Mouse (Mus musculus) c-Kit-positive CD71-positive TER-119-negative erythroid progenitor cells, embryonic 14.5 days (primary cell): ENCODE data around the gene Srgap2.

Experiments
- DNase-seq: peaks from one replicate; pipeline ENCODE4 v3.0.0-alpha.2; 2013; ENCODE audit warnings: low read depth

Gene Srgap2

DNA sequence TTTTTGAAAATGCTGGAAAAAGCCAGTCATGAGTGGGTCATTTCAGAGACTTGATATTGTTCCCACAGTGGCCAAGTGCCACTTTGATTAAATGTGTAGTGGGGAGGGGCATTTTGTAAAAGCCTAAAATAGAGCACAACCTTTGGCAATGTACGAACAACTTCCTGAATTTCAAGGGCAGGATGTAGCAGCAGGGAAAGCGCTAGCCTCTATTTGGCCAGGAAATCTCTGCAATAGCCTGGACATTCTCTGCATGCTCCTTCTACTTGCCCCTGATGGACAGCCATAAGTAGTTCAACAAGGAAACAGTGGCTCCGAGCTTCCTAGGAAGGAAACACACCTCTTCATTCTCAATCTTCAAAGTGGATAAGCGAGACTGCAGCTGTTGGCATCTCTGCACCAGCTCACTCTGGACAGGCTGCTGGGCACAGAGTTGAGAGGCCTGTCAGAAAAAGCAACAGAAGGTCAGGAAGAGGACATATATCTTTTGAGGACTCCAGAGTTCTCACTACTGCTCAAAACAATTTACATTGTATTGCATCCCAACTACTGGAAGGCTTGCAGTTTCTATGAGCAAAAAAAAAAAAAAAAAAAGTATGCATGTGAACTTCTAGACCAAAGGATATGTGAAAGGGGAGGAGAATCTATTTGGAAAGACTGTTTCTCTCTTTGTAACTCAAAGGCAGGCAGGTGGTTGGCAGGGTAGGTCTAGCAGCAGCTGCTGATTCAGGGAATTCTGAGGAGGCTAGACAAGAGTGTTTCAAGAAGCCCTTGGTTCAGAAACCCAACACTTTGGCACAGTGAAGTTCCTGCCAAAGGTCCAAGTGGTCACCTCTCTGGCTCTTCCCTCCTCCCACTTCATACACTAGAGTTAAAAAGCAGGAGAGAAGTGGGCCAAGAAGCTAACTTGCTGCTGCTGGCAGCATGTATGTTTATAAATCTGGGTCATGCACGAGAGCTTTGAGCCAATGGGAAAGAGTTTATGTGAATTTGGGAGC, 181.4 kb downstream of the Srgap2 start:
- no peak for DNase-seq

DNA sequence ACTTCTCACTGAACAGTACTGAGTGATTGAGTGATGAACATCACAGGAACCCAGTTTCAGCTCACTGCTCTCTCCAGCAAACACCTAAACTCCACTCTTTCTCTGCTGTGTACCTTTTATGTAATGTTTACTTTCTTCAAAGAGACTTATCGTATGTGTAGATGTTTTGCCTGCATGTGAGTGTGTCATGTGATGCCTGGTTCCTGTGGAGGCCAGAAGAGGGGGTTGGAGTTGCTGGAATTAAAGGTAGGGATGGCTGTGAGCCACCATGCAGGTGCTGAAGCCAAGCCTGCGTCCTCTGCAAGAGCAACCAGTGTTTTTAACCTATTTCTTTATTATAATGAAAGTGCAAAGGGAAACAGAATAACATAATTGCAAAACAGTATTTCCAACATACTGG, 182.5 kb downstream of the Srgap2 start:
- DNase-seq: no peak

DNA sequence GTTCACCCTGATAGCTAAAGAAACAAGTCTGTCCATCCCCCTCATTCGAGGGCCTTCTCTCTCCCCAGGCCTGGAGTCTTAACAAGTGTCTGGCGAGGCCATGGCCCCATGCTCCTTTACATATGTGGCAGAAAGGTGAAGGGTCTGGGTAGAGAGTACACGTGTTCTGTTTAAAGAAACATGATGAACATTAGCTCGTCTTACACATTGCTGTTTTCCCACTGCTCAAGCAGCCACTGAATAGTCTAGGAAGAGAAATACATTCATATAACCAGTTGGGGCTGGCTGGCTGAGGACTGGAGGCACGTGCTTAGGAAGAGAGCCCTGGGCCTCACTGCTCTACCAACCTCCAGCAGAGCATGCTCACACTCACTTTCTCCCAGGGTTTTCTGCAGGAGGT, 191.1 kb downstream of the Srgap2 start:
- no peak for DNase-seq

DNA sequence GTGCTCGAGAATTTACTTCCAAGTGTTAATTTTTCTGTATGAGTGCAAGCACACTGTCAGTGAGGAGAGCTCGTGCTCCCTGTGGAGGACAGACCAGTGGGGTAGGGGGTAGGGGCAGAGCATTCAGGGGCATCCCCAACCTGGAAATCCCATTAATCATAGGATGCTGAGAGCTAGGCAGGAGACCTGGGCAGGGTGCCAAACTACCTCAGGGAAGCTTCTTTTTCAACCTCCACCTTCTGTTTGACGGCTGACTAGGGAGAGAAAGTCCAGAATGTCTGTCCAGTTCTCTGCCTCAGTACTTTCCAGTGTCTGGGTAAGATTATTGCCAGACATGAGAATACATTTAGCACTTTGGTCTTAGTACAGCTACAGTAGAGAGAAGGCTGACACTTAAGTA, 191.5 kb downstream of the Srgap2 start:
- no peak for DNase-seq

DNA sequence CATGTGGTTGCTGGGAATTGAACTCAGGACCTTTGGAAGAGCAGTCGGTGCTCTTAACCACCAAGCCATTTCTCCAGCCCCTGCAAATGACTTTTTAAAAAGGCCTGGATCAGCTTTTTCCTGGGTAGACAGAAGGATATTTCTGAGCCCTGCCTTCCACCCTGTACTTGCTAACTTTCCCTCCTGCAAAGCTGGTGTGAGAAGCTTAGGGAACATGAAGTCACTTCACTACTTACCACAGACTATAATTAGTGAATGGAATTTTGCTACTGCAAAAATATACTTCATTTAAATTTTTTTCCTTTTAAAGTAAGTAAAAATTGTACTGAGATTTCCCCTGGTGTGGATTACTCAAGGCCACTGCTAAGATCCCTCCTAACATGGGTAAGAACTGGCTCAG, 196.0 kb downstream of the Srgap2 start:
- DNase-seq: no peak

DNA sequence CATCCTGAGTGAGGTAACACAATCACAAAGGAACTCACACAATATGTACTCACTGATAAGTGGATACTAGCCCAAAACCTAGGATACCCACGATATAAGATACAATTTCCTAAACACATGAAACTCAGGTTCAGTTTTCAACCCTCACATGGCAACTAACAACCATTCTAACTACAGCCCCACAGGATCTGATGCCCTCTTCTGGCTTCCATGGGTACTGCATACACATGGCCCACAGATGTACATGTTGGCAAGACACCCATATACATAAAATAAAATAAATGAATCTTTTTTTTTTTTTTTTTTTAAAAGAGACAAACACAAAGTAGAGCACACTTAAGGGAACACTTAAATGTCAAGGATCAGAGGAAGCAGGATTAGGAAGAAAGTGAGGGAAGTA, 198.1 kb downstream of the Srgap2 start:
- DNase-seq: peak; percentile 10

DNA sequence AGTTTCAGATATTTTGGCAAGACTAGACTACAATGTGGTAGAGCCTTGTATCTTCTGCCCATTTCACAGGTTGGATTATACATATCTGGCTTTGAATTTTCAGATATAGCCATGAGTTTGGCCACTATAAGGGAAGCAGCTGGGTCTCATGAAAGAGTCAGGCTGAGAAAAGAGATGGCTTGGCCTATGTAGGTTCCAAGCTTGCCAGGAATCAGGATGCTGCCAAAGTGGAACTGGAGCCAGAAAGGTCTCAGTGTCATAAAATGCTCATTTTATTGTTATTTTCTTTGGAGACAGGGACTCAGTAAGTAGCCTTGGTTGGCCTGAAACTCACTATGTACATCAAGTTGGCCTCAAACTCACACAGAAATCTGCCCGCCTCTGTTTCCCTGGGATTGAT, 200.0 kb downstream of the Srgap2 start:
- DNase-seq: no peak

DNA sequence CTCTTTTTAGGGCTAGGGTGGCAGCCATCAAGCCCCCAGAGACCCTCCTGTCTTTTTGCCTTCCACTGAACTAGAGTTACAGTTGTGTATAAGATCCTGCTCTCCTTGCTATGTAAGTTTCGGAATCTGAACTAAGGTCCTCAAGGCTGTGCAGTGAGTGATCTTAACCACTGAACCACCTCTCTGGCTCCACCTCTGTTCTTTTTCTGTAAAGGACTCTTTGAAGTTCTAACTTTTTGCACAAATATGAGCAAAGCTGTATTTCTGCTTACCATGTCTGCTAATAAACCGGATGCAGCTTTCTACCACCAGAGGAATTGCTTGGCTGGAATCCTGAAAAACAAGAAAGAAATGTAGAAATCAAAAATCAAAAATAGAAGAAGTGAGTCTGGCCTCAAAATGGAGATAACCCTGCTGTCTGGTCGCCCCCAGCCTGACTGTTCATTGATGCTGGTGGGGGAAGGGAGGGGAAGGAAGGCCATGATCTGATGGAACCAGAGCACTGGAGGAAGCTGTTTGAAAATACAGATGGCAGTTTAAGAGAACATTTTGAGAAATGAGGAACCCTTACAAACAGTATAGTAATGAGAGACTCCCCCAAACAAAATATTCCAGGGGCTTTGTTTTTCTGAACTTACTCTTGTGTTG, 202.2 kb downstream of the Srgap2 start:
- no peak for DNase-seq

DNA sequence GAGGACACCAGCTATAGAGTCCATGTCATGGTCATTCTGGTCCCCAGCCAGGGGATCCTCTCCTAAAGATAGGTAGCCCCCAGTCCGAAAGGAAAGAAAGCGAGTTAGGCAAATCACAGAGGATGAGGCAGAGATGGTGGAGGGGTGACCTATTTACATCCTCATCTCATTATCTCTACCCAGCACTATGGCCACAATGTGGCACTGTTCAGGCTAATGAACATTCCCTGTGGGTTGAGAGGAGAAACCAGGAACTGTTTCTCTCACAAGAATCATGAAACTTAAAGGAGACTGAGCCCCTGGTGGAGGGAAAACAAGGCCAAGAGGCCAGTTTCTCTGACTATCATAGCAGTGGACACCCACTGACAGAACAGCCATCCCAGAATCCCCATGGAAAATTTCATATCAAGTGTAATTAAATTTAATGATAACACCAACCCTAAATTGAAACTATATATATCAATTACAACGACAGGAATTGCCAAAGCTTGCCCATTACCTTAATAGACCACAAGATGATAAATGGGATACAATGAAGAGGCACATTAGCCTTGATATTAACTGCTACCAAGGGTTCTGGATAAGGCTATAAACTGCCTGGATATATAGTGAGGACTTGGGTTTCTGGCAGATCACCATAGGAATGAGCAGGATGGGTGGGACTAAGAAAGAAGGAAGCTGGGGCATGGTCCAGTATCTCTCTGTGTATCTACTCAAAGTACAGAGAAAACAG, 207.4 kb downstream of the Srgap2 start:
- no peak for DNase-seq

DNA sequence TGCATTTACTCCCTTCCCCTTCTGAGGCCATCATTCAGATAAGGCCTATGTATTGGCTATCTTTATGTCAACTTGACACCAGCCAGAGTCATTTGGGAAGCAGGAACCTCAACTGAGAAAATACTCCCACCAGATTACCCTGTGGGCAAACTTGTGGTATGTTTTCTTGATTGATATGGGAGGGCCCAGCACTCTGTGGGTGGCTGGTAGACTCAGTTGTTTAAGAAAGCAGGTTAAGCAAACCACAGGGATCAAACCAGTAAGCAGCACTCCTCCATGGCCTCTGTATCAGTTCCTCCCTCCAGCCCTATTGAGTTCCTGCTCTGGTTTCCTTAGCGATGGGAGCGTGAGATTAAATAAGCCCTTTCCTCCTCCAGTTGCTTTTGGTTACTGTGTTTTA, 208.8 kb downstream of the Srgap2 start:
- no peak for DNase-seq

DNA sequence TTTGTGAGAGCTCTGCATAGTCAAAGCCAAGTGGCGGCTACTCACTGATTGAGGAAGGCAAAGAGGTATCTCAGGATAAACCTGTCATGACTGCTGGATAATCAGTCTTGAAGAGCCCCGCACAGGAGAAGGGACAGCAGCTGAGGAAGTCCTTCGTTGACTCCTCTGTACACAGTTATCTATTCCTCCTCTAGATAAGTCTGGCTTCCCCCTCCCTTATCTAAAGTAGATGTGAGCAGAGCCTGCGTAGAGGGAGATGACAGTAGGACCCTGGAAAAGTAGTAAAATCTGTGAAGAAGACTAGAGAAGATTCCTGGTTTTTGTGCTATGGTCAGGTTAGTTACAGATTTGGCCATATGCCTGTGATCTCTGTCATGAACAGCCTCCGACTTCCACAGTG, 209.5 kb downstream of the Srgap2 start:
- no peak for DNase-seq

DNA sequence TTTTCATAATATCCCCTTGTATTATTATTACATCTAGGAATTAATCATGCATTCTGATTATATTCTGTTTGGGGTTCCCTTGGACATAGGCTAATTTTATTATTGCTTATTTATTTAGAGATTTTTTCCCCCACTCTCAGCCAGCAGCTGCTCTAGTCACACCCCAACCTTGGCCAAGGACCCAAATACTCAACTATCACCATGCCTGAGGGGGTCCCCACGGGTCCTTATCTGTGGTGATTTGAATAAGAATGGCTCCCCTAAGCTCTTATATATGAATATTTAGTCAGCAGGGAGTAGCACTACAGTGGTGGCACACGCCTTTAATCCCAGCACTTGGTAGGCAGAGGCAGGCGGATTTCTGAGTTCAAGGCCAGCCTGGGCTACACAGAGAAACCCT, 215.9 kb downstream of the Srgap2 start:
- DNase-seq: no peak

DNA sequence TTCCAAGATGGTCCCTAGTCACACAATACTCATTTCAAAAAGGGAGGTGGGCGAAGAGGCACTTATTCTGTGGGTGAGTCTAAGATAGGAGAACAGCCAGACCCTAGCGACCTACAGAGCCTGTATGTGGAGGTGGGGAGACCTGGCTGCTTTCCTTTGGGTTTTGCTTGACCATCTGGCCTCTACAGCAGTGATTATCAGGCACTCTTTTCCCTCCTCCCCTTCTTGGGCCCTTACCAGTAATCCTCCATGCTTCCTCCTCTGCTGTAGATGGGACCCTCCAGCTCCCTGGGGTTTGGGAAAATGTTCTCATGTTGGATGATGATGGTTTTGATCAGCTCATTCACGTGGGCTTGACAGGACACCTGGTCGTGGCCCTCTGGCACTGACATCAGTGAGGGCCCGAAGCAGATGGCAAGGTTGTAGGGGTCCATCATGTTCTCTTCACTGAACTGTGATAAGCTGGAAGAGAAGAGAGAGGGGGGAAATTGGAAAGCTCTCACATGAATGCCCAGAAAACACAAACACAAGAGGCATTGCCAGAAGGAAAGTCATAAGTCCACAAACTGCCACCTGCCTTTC, 216.8 kb downstream of the Srgap2 start:
- no peak for DNase-seq

DNA sequence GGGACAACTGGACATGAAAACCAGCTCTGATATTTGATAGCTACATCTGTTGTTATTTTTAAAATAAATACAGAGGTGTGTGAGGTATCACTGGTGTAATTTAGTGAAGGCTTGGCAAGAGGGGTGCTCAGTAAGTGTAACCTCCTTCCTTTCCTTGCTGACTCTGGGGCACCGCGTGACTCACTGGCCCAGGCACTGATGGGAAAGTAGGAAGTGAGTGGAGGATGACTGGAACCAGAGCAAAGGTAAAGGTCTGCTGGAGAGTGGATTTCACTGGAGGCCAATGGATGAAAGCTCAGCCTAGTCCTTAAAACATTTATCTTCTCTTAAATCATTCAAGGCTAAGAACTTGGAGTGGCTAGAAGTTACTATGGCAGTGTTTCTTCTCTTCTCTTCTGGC, 226.4 kb downstream of the Srgap2 start:
- no peak for DNase-seq

DNA sequence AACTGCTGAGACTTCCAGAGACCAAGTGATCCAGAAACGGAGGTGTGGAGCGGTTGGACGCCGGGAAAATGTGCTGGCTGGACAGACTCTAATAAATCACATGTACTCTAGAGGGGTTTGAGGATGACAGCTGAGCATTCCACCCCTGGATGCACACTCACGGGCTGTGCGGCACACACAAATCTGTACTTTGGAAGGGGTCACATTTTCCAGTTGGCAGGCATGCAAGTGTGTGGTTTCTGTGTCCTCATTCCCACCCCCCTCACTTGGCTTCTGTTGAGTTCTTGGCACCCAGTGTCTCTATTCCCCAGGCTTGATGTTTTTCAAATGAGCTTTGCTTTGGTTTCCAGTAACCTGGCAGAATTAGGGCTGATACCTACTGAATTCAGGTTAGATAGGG, 227.4 kb downstream of the Srgap2 start:
- no peak for DNase-seq

DNA sequence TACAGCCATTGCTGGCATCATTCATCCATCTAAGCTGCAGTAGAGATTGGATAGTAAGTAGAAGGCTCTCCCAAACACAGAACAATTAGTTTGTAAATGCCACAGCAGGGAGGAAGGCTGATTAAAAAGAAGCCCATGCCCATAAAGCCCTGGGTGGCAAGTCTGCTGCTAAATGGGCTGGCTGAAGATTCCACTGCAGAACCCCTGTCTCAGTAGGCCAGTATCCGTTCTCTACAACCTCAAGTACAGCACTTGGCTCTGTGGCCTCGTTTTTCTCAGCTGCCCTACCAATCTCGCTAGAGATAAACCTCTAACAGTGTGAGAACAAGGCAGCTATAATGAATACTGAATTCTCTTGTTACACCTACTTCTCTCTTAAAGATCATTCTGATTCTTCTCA, 227.9 kb downstream of the Srgap2 start:
- no peak for DNase-seq

DNA sequence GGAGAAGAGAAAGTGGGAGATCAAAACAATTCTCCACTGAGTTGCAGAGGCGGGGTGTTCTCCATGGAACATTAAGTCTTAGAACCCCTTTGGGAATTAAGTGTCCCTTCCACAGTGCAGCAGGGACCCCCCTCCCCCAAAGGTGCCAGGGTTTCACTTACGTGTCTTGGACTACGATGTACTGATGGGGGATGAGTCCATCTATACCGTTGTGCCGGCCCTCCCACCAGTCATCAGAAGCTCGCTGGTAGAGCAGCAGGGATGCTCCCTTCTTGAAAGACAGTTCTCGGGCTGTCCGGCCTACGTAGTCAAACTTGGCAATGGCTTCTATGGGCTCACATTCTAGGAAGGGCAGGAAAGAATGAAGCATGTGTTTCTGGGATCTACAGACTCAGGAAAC, 229.0 kb downstream of the Srgap2 start:
- DNase-seq: no peak

DNA sequence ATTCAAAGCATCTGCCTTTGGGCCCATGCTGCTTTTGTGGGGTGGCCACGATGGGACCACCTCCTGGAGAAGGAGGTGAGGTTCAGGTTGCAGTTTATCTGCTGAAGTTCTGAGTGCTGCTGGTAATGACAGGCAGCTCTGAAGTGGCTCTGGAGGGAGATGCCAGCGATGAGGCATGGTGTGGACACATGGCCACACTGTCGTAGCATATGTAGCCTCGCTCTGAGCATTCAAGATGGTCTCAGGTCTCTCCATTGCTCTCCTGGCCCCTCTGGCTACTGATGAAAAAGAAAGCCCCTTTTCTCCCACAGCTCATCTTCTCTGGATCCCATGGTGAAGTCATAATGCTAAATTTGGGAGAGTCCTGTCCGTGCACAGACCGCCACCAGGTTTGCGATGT, 230.4 kb downstream of the Srgap2 start:
- no peak for DNase-seq

DNA sequence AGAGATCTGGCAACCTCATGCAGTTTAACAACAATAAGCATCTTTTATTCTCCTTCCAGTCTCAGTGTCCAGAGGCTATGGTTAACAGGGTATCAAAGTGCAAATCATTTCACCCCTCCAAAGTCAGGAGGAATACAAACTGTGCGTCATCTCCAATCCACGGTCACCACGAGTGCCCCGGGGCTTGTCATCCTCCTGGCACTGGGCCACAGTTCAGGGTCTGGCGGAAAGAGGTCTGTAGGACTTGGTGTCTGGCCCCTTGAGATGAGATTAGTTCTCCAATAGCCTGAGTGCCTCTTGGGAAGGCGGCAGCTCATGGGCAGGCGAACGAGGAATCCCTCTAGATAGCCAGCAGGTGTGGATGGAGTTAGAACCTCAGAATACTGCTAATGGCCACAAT, 232.0 kb downstream of the Srgap2 start:
- DNase-seq: no peak

DNA sequence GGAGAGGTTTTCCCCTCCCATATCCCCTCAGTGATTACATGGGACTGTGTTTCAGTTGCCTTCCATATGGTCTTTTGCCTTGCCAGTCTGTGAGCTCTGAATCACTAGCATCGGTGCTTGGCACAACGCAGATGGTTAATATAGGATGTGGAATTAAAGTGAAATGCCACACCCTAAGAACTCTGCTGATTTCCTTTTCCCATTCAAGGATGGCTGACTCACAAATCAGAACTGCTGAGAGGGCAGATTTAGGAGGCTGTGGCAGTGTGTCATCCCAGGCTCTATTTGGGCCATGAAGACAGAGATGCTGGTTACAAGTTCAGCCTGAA, 233.3 kb downstream of the Srgap2 start:
- no peak for DNase-seq

DNA sequence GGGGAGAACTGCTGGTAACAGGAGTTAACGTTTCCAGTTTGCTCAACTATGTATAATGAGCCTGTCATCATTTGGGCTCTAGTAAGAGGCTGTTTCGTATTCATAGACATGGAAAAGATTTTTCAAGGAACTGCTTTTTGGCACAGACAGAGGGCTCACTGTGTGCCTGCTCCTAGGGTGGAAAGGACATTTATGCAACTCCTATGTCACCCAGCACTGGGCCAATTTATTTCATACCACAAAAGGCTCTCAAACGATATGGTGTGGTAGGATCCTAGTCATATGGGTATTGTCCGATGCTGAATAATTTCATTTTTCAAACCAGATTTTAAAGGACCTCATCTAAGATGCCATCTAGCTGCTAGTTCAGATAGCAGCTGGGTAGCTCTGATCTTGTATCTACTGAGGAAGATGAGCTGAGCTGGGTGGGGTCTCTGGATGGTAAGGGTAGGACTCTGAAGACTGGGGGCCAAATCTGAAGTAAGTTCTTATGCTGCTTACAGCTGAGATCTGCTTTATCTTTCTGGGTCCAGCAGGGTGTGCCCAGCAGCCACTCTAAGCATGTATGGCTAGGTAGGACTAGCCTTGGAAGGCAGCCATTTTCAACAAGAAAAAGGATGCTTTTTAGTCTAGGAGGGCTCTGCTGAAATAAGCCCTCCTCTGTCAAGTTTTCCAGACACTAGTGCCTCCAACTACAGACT, 233.8 kb downstream of the Srgap2 start:
- DNase-seq: no peak

DNA sequence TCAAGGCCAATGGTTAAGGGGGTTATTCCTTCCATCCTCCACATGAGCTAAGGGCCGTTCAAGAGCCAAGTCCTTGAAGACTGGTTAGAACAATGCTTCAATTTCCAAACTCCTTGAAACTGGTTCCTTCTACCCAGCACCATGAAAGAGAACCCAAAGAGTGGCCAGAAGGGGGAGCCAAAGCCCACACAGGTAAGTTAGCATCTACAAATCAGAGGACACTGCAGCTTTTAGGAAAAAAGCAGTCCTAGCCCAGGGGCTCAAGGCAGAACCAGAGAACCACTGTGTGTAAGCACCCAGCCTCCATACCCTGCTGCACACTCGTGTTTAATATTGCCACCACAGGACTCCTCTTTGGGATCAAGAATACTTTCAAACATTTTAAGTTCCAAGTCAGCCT, 236.5 kb downstream of the Srgap2 start:
- DNase-seq: peak; percentile 53
